Mouse (Mus musculus): Measurements from ENCODE around the gene Nfkbib.

The Nfkbib gene

GRCm38 (mm10) chr7:28766910-28767309 lies 402 bp downstream of the Nfkbib start:
- no peak for DNase-seq

GRCm38 (mm10) chr7:28766173-28766879 lies 986 bp downstream of the Nfkbib start, which contains the start of gene Sirt2:
Gene Sirt2 (plus strand): TSS chr7:28766735.
- peak; percentile 96 for DNase-seq

DNA sequence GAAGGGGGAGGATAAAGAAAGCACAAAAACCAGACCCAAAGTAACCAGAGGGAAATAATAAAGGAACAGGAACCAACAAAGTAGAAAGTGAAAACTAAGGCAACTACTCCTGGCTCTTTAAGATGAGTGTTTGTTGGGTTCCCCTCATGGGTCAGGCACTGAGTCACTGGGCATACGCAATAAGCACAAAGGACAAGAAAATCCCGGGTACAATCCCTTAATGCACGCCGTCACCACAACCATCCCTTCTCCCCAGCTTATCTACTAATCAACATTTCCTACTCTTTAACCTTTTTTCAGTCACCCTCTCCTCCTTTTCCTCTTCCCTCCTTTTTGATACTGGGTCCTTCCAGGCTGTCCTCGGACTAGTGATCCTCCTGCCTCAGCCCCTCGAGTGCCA lies 2.1 kb downstream of the Nfkbib start:
- no peak for DNase-seq

- DNase-seq = no peak
Observed at GRCm38 (mm10) chr7:28761907-28762306, 5.4 kb downstream of the Nfkbib start.

GRCm38 (mm10) chr7:28758623-28759022 lies 8.7 kb downstream of the Nfkbib start:
- DNase-seq = no peak

- DNase-seq = no peak
Observed at GRCm38 (mm10) chr7:28756079-28756478, 11.2 kb downstream of the Nfkbib start, which contains the start of gene Ccer2. Gene Ccer2 (plus strand): TSS chr7:28756174.

DNA sequence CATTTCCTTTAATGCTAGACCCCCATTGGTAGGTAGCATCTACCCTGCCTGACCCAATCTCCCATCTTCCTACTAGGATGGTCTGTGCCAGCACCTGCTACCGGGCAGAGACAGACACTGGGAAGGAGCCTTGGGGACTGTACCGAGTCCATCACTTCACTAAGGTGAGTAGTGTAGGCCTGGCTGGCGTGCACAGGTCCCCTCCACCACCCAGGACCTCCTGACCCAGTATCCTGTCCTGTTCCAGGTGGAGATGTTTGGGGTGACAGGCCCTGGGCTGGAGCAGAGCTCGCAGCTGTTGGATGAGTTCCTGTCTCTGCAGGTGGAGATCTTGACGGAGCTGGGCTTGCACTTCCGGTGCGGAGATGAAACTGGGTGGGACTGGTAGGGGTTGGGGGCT lies 17.4 kb downstream of the Nfkbib start:
- DNase-seq = no peak

DNA sequence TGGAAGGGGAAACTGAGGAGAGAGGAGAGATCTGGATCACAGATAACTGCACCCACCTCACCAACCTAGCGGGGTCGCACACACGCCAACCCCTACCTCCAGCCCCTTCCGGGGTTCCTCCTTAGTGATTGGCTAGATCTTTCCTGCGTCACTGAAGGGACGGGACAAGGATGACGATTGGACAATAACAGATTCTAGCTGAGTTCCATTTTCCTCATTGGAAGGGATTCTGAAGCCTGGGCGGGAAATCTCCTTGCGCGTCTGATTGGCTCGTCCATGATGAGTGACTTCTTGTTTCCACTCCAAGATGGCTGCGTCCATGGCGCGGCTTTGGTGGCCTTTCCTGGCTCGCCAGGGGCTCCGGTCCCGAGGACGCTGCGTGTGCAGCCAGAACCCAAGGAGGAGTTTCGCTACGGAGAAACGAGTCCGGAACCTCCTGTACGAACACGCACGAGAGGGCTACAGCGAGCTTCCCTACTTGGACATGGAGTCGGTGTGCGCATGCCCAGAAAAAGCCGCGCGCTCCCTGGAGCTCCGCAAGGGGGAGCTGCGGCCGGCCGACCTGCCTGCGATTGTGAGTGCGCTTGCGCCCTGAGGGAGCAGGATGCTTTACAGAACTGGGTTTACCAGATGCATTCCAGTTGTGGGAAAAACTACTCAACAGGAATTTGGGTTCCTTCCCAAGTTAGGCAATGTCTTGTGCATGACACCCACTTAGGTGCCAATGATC lies 25.4 kb downstream of the Nfkbib start, which contains the start of the genes Mrps12 and Sars2:
Mrps12 (minus strand) TSS at position 112 of the 730 bp plus-strand sequence.
Sars2 (plus strand) TSS at position 284 of the 730 bp plus-strand sequence.
- DNase-seq = peak; percentile 95 to 98

DNA sequence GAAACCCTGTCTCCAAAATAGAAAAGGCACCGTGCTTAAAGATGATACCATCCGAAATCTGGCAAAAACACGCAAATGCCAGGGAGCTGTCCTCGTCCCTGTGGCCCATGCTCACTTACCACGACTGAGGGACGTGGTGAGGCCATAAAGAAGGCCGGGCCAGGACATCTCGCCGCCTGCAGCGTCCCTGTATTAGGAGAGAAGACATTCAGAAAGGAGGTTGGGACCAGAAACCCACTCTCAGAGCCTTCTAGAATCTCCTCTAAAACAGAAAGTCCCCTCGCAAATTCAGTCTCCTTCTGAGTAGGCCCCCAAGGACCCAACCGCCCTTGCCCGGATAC lies 26.0 kb downstream of the Nfkbib start:
- DNase-seq = no peak

DNA sequence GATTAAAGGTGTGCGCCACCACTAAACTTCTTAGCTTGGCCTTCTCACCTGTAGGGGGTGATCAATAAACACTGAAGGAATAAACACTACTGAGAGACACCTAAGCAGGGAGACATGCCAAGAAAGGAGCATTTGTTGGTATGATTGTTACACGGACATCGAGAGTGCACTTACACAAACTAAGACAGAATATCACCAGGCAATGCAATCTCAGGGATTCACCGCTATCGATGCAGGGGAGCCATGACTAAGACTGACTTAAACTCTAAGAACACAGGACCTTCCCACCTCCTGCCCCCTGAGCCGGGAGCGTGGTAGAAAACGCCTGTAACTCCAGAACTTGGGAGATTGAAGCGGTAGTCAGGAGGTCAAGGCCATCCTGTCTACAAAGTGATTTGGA lies 26.4 kb downstream of the Nfkbib start:
- DNase-seq = no peak

- DNase-seq = no peak
Observed at GRCm38 (mm10) chr7:28739829-28740228, 27.5 kb downstream of the Nfkbib start.

DNA sequence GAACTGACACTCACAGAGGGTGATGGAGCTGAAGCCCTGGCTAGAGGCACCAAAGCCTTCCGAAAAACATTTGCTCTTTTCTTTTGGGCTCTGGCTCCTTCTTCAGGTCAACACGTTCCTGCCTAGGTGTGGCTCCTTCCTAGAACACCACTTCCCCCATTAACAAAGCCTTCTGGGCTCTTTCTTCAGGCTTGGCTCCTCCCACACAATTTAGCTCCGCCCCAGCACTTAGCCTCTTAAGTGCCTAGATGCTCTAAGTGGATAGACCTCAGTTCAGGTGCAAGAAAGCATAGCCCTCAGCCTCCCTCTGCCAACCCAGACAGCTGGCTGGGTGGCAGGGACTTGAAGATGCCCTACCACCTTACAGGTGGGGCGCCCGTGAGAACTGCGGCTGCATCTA lies 31.6 kb downstream of the Nfkbib start:
- DNase-seq = no peak

GRCm38 (mm10) chr7:28733211-28733610 lies 34.1 kb downstream of the Nfkbib start:
- DNase-seq = no peak

DNA sequence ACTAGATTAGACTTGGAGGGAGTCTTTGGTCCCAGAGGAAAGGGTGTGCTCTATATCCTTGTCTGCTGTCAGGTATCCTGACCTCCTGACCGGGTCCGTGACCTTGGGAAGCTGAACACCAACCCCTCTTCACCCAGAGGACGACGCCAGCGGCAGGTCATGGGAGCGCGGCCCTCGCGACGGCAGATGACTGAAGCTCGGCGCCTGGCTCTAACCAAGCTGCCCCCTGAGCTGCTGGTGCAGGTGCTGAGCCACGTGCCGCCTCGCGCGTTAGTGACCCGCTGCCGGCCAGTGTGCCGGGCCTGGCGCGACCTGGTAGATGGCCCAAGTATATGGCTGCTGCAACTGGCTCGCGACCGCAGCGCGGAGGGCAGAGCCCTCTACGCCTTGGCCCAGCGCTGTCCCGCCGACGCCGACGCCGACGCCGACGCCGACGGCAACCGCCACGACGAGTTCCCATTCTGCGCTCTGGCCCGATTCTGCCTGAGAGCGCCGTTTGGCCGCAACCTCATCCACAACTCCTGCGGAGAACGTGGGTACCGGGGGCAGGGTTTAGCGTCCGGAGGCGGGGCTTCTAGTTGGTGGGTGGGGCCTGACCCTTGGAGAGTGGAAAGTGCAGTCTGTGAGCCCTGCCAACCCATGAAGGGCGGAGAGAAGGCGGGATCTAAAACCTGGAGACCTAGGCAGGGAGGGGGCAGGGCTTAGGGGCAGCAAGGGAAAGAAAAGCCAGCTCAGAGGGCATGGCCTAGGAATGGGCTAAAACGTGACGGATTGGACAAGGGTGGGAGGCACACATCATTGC lies 34.8 kb downstream of the Nfkbib start:
- peak; percentile 50 to 66 for DNase-seq

GRCm38 (mm10) chr7:28727649-28728340 lies 39.5 kb downstream of the Nfkbib start:
- DNase-seq = peak in 1 of 2 experiments; percentile 46

GRCm38 (mm10) chr7:28726600-28726999 lies 40.7 kb downstream of the Nfkbib start:
- DNase-seq = peak; percentile 83 to 91

DNA sequence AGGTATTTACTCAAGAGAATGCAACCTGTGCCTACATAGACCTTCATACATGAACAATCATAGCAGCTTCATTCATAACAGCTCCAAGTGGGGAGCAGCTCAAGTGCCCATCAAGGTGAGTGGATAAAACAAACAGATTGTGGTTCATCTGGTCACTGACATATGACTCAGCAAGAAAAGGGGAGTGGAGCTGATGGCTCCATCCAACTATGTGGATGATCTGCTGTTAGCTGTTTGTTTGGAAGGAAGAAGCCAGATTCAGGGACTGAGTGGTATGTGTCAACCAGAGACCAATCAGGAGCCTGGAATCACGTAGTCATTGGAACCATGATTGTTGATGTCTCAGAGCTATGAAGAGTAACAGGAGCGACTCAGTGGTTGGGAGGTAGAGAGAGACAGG lies 42.7 kb downstream of the Nfkbib start:
- no peak for DNase-seq

GRCm38 (mm10) chr7:28722079-28722478 lies 45.2 kb downstream of the Nfkbib start:
- DNase-seq = no peak

DNA sequence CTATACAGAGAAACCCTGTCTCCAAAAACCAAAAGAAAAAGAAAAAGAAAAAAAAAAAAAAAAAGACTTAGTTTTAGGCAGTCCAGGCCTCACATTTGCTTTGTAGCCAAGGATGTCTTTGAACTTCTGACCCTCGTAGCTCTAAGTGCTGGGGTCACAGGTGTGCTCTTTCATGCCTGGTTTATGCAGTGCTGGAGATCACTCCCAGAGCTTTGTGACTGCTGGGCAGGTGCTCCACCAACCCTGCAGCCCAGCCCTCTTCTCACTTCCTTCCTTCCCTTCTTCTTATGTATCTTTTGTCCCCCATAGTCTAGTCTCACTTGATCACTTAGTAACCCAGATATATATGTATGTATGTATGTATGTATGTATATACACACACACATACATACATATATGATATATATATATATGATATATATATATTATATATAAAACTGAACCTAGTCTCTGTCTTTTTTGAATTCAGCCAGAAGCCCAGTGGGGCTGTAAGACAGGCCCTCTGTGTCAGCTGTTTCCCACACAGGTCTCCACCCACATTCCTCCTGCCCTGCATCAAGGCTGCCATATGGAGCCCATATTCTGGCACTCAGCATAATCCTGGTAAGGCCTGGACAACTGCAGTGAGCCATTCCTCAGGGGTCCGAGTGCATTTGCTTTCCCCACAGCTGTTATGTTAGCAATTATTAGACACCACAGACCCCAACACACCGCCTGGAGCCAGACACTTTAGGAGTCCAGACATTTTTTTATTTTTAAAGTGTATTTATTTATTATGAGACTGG lies 46.4 kb downstream of the Nfkbib start:
- DNase-seq = no peak

- DNase-seq = no peak
Observed at GRCm38 (mm10) chr7:28719650-28720049, 47.7 kb downstream of the Nfkbib start.

DNA sequence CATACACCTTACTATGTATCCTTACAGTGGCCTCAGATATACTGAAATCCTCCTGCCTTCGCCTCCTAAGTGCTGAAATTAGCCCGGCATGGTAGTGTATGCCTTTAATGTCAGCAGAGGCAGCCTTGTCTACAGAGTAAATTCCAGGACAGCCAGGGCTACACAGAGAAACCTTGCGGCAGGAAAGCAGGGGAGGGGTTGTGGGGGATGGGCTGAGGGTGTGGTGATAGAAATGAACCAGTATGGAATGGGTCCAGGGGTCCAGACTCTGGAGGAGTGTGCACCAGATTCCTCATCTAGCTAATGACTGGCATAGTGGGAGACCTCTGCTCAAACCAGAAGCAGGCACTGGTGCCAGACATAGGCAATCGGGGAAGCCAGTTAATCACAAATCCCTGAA lies 48.2 kb downstream of the Nfkbib start:
- DNase-seq = no peak

- DNase-seq = no peak
Observed at GRCm38 (mm10) chr7:28717726-28718125, 49.6 kb downstream of the Nfkbib start.
